Mouse (Mus musculus): ENCODE results near the gene Uvssa. TPM values are rescaled to one million over a fixed set of nuclear protein-coding genes. Genes with fewer than 3 reads are reported as not detected.
"Not testable (repeated sequence)": the region's sequence is repeated elsewhere in the genome, so short reads cannot be mapped to it uniquely, and the experiment has no call there.

The Uvssa gene
- 7.9 and 8.3 TPM in 2 replicates for polyA plus RNA-seq (2012; rRNA removed)

DNA sequence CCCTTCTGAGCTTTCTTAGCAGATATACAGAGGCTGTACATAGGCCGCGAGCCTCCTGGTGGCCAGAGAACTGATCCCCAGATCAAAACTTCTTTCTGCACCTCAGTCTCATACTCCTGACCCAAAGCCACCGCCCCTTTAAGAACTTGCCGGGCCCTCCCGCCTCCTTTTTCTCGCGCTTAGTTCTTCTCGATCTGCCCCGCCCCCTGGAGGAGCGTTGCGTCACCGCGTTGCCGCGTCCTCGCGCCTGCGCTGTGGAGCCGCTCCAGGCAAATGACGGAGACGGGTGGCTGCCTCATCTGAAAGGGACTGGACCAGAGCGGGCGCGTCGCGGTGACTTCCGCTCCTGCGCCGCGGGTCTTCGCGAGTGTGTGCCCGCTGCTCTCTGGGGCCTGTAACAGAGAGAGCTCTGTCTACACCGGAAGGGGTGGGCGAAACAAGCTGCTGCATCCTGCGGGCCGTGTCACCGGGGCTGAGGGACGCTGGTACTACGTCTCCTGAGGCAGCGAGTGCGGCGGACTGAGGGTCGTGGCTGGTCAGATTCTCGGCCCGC lies at the start of gene Uvssa:
Gene Uvssa, plus strand, starts transcription at position 248 of the 553 bp plus-strand sequence.
- Histone ChIP-seq H3K4me1 (ENCODE audit: control insufficient read depth, insufficient read depth, low read length) (peaks cover 9% of the 10 kb centered on the region), H3K27ac (ENCODE audit: control insufficient read depth, insufficient read depth, low read depth, low read length) (peak within 1 kb of the TSS; percentile 96), H3K4me3 (ENCODE audit: control insufficient read depth, low read depth, low read length) (peak within 1 kb of the TSS; percentile 99), H3K36me3 (ENCODE audit: control insufficient read depth, insufficient read depth, low read length) (peaks cover 4% of the 10 kb centered on the region; the same call in 1 of the 2 replicates), H3K27me3 (ENCODE audit: control insufficient read depth, insufficient read depth, low read length) (no peaks in the 10 kb centered on the region)
- TF ChIP-seq CTCF (IDR thresholded peaks at IDR 0.05; ENCODE audit: control insufficient read depth, insufficient read depth, insufficient replicate concordance, low read depth, low read length) (peak; percentile 2; the same call in 1 of the 2 replicates), POLR2A (IDR thresholded peaks at IDR 0.05; ENCODE audit: control insufficient read depth, low read depth, low read length) (no peak; the same call in none of the 2 replicates)

DNA sequence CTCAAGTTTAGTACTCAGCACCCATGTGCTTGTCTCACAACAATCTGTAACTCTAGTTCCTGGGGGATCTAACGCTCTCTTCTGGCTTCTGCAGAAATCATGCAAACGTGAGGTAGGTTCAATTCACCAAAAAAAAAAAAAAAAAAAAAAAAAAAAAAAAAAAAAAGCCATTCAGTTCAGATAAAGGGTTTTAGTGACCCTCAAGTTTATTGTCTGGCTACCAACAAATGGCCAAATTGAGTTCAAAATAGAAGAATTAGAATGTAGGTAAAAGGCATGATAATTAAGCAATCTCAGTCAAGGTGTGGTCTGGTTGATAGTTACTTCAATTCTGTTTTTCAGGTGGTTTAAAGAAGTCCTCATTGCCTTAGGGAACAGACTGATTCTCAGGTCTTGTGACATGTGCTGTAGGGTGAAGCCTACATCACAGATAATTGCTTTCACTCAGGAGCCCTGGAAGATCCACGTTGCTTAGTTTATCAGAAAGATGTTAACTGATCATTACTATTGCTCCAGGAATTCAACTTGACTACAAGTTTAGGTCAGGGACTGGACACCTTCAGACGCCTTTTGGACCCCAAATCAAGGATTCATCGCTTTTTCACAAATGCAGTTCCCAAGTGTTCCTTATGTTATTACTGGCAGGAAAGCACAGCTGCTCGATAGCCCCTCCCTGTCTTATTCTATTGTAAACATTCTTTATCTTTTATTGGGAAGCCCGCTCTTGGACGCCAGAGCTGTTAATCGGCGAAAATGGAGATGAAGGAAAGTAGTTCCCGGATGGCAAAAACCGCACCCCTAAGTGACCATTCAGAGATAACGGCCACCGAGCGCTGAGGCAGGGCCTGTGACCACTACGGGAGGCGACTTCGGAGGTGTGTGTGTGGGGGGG lies 43.7 kb upstream of the Uvssa start:
- Histone ChIP-seq H3K4me1 (ENCODE audit: control insufficient read depth, insufficient read depth, low read length) (peaks cover 7% of the 10 kb centered on the region), H3K36me3 (ENCODE audit: control insufficient read depth, insufficient read depth, low read length) (0 out of 2 replicates have a peak, but pooled peaks cover 1% of the 10 kb centered on the region), H3K27me3 (ENCODE audit: control insufficient read depth, insufficient read depth, low read length) (no peaks in the 10 kb centered on the region), H3K4me3 (ENCODE audit: control insufficient read depth, low read depth, low read length) (peak overlapping the region; percentile 96), H3K27ac (ENCODE audit: control insufficient read depth, insufficient read depth, low read depth, low read length) (peak overlapping the region; percentile 98)
- TF ChIP-seq POLR2A (IDR thresholded peaks at IDR 0.05; ENCODE audit: control insufficient read depth, low read depth, low read length) (no peak), CTCF (IDR thresholded peaks at IDR 0.05; ENCODE audit: control insufficient read depth, insufficient read depth, insufficient replicate concordance, low read depth, low read length) (no peak)

DNA sequence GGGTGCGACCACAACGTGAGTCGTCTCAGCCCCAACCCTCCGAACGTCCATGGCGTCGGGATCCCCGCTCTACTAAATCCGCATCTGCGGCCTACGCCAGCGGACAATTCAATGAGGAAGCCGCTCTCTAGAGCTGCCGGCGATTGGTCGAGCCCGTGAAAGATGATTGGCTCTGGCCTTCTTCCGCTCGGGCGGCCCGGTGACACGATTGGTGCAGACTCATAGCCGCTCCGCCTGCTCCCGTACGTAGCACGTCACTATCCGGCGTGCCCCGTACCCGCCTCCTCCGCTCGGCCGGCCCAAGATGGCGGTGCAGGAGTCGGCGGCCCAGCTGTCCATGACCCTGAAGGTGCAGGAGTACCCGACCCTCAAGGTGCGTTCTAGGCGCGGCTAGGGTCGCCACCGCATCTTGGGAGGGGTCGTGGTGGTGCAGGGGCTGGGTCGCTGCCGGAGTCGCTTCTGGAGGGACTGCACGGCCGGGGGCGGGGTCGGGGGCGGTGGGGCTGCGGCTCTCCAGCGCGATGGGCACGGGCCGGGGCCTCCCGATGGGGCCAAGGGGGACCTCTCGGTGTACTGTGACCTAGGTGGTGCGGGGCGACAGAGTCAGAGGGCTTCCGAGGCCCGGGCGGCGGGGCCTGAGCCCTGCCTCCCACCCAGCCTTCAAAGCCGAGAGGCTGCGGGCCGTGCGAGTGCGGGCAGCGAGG lies 42.9 kb upstream of the Uvssa start, which contains the start of gene Maea:
Gene Maea, plus strand, starts transcription at position 237 of the 704 bp plus-strand sequence.
- 0 out of 2 replicates have a peak, but pooled peaks cover 1% of the 10 kb centered on the region for H3K36me3 ChIP-seq (ENCODE audit: control insufficient read depth, insufficient read depth, low read length)
- peak within 1 kb of the TSS; percentile 98 for H3K27ac ChIP-seq (ENCODE audit: control insufficient read depth, insufficient read depth, low read depth, low read length)
- H3K27me3 ChIP-seq (ENCODE audit: control insufficient read depth, insufficient read depth, low read length): no peaks in the 10 kb centered on the region
- H3K4me3 ChIP-seq (ENCODE audit: control insufficient read depth, low read depth, low read length): peak within 1 kb of the TSS; percentile 96
- TF ChIP-seq POLR2A (IDR thresholded peaks at IDR 0.05; ENCODE audit: control insufficient read depth, low read depth, low read length) (peak; percentile 96), CTCF (IDR thresholded peaks at IDR 0.05; ENCODE audit: control insufficient read depth, insufficient read depth, insufficient replicate concordance, low read depth, low read length) (0 out of 2 replicates have a peak, but pooled peaks have one; percentile 3)
- peaks cover 7% of the 10 kb centered on the region for H3K4me1 ChIP-seq (ENCODE audit: control insufficient read depth, insufficient read depth, low read length)

DNA sequence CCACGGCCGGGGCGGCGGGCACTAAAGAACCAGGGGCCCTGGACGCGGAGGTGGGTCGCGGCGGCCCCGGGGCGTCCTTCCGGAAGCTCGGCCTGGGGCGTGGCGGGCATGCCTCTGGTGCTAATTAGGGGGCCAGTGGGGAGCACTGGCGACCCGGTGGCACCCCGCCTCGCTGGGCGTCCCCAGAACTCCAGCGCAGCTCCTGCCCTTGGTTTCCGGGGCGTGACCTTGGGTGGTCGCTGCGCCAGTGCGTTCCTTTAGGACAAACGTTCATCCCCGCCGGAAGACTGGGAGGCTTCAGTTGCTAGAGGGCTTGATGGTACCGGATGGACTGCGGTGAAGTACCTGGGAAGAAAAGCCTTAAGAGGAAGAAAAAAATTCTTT lies 42.4 kb upstream of the Uvssa start:
- H3K27me3 ChIP-seq (ENCODE audit: control insufficient read depth, insufficient read depth, low read length): no peaks in the 10 kb centered on the region
- peaks cover 7% of the 10 kb centered on the region for H3K4me1 ChIP-seq (ENCODE audit: control insufficient read depth, insufficient read depth, low read length)
- peak overlapping the region; percentile 96 for H3K4me3 ChIP-seq (ENCODE audit: control insufficient read depth, low read depth, low read length)
- H3K27ac ChIP-seq (ENCODE audit: control insufficient read depth, insufficient read depth, low read depth, low read length): peak overlapping the region; percentile 98
- TF ChIP-seq POLR2A (IDR thresholded peaks at IDR 0.05; ENCODE audit: control insufficient read depth, low read depth, low read length): 0 out of 2 replicates have a peak, but pooled peaks have one; percentile 45
- TF ChIP-seq CTCF (IDR thresholded peaks at IDR 0.05; ENCODE audit: control insufficient read depth, insufficient read depth, insufficient replicate concordance, low read depth, low read length): no peak
- H3K36me3 ChIP-seq (ENCODE audit: control insufficient read depth, insufficient read depth, low read length): 0 out of 2 replicates have a peak, but pooled peaks cover 1% of the 10 kb centered on the region

DNA sequence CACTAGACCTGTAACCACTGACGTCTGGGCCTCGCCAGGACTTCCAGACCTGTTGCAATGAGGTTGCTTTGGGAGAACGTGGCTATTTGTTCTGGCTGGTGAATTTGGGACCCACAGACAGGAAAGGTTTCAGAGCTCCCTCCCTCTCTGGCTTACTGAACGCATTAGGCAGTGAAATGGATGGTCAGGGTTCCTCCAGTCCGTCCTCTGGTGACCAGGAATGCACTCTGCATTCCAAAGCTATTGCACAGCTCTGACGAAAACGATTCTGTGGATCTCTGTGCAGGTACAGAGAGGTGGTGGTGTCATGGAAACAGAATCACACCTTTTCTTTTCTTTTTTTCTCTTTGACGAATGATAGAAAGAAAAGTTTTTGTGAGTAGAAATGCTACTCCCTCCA lies 41.1 kb upstream of the Uvssa start:
- peak overlapping the region; percentile 26 for H3K4me3 ChIP-seq (ENCODE audit: control insufficient read depth, low read depth, low read length)
- no peak for TF ChIP-seq POLR2A (IDR thresholded peaks at IDR 0.05; ENCODE audit: control insufficient read depth, low read depth, low read length)
- no peak for TF ChIP-seq CTCF (IDR thresholded peaks at IDR 0.05; ENCODE audit: control insufficient read depth, insufficient read depth, insufficient replicate concordance, low read depth, low read length)
- 0 out of 2 replicates have a peak, but pooled peaks cover 1% of the 10 kb centered on the region for H3K36me3 ChIP-seq (ENCODE audit: control insufficient read depth, insufficient read depth, low read length)
- no peak overlapping the region for H3K27ac ChIP-seq (ENCODE audit: control insufficient read depth, insufficient read depth, low read depth, low read length)
- peaks cover 7% of the 10 kb centered on the region for H3K4me1 ChIP-seq (ENCODE audit: control insufficient read depth, insufficient read depth, low read length)
- no peaks in the 10 kb centered on the region for H3K27me3 ChIP-seq (ENCODE audit: control insufficient read depth, insufficient read depth, low read length)

DNA sequence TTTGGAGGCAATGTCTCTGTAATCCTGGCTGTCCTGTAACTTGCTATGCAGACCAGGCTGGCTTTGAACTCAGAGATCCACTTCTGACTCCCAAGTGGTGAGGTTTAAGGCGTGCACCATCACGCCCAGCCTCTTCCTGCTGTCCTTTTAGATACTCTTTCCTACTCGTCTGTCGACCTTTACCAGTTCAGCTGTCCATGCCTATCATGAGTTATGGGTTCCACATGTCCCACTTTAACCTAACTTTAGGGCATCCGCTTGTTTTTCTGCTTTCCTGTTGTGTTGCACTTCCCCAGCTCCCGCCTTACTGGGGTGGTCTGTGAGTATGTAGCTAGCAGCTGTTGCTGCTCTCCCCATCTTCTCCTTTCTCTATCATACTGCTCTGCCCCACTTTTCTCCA lies 37.2 kb upstream of the Uvssa start:
- no peak overlapping the region for H3K27ac ChIP-seq (ENCODE audit: control insufficient read depth, insufficient read depth, low read depth, low read length)
- no peak overlapping the region for H3K4me3 ChIP-seq (ENCODE audit: control insufficient read depth, low read depth, low read length)
- no peaks in the 10 kb centered on the region for H3K27me3 ChIP-seq (ENCODE audit: control insufficient read depth, insufficient read depth, low read length)
- H3K36me3 ChIP-seq (ENCODE audit: control insufficient read depth, insufficient read depth, low read length): peaks cover 1% of the 10 kb centered on the region; the same call in 1 of the 2 replicates
- peaks cover 7% of the 10 kb centered on the region for H3K4me1 ChIP-seq (ENCODE audit: control insufficient read depth, insufficient read depth, low read length)
- TF ChIP-seq CTCF (IDR thresholded peaks at IDR 0.05; ENCODE audit: control insufficient read depth, insufficient read depth, insufficient replicate concordance, low read depth, low read length): no peak
- TF ChIP-seq POLR2A (IDR thresholded peaks at IDR 0.05; ENCODE audit: control insufficient read depth, low read depth, low read length): no peak

DNA sequence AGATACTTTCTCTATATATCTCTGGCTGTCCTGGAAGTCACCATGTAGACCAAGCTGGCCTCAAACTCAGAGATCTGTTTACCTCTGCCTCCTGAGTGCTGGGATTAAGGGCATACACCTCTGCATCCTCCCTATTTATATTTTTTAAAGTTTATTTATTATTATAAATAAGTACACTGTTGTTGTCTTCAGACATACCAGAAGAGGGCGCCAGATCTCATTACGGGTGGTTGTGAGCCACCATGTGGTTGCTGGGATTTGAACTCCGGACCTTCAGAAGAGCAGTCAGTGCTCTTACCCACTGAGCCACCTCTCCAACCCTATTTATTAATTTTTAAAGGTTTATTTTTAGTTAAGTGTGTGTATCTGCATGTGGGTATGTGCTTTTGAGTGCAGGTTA lies 36.1 kb upstream of the Uvssa start:
- not testable (repeated sequence) for H3K27me3 ChIP-seq (ENCODE audit: control insufficient read depth, insufficient read depth, low read length); H3K27ac ChIP-seq (ENCODE audit: control insufficient read depth, insufficient read depth, low read depth, low read length); H3K4me1 ChIP-seq (ENCODE audit: control insufficient read depth, insufficient read depth, low read length); H3K36me3 ChIP-seq (ENCODE audit: control insufficient read depth, insufficient read depth, low read length); H3K4me3 ChIP-seq (ENCODE audit: control insufficient read depth, low read depth, low read length)
